Mouse (Mus musculus) small intestine, adult 2 months (tissue): ENCODE results near the gene Mrpl50.

Source experiments
- CTCF ChIP-seq: fragments of 200-500 bp; IDR thresholded peaks from 2 replicates; pipeline ENCODE4 v1.5.1; 2012; ENCODE audit warnings: low read depth, mild to moderate bottlenecking, control low read depth, inconsistent platforms, low read length, moderate library complexity, mixed read lengths; ENCODE audit not compliant: insufficient replicate concordance, insufficient read length; ENCODE audit errors: extremely low read depth
- POLR2A ChIP-seq: fragments of 200-500 bp; IDR thresholded peaks from 2 replicates; pipeline ENCODE4 v1.6.1; 2012; ENCODE audit warnings: low read depth, mild to moderate bottlenecking, control low read depth, inconsistent platforms, low read length, moderate library complexity

DNA sequence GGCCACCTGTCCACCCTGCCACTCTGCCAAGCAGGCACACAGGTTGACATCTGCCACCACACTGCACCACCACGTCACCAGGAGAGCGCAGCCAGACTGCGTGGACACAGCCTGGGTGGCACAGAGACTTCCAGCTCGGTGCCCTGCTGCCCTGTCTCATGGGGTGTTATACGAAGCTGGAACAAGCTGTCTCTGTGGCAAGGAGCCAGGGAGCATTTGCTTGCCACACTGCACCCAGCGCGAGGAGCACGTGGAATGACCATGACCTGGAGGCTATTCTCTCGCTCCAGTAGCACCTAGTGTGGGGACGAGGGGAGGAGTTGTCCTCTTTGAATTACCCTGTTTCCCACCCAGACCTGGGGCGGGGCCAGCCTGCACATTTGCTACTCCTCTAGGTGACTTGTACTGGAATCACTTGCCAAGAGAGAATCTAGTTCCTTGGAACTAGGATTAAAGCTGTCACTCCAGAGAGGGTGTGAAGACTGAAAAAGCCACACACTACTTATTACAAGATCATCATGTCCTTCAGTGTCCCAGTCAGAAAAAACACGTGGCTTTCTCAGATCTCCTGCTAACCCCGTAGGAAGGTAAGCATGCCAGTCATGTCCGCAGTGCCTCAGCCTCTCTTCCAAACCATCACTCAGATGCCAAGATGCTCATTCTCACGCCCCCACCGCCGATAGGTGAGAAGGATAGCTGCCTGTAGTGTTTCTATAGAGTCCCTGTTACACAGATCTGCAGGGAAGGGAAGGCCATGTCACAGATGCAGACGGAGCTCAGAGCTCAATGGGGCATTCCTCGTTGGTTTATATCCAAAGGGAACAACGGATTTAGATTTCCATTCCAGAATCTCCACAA is 39.3 kb upstream of the Mrpl50 start:
- TF ChIP-seq POLR2A, result peak; percentile 45; the same call in 1 of the 2 replicates
- no peak for TF ChIP-seq CTCF
